In genomic region chr19:41663506-41664242, GRCm38 (mm10) we compare ENCODE assay signal across 12 mouse cellular contexts.
DNase-seq lines count a peak whose midpoint lies in the region; ATAC-seq and TF ChIP-seq lines count a peak whose summit lies in the region.
"Had no signal": no experiment of that assay in that cellular context is flagged by ENCODE, and none has a peak within 500 bp of the region (broad histone marks: within the 10 kb centered on the region; RNA-seq: fewer than 3 reads in every experiment).

No protein-coding gene starts in this region.

- H3K9ac ChIP-seq in forebrain, embryonic 11.5 days (ENCODE audit: low read length): peak overlapping the region; percentile 17; the same call in 1 of the 2 replicates
- no peak overlapping the region for H3K9ac ChIP-seq in midbrain, embryonic 12.5 days (replicated peaks)
- H3K9ac ChIP-seq: embryonic facial prominence, embryonic 13.5 days; intestine, embryonic 15.5 days; liver, embryonic 15.5 days had no signal

- H3K79me3 ChIP-seq in C2C12 (ENCODE audit: low read depth): no peaks in the 10 kb centered on the region

- peaks cover 57% of the 10 kb centered on the region for H3K4me1 ChIP-seq in E14TG2a.4 (replicated peaks; ENCODE audit: low read depth, low read length)
- peaks cover 11% of the 10 kb centered on the region for H3K4me1 ChIP-seq in forebrain, embryonic 11.5 days (replicated peaks; ENCODE audit: control insufficient read depth, insufficient read depth, low read length)
- peaks cover 40% of the 10 kb centered on the region for H3K4me1 ChIP-seq in midbrain, embryonic 12.5 days
- H3K4me1 ChIP-seq: intestine, embryonic 15.5 days; liver, embryonic 15.5 days had no signal

- 6% methylated on average over 13 of the region's 13 CpGs for WGBS in forebrain, embryonic 11.5 days
- WGBS in midbrain, embryonic 12.5 days: 4% methylated on average over 13 of the region's 13 CpGs

- no peaks in the 10 kb centered on the region for H3K36me3 ChIP-seq in C2C12 (ENCODE audit: control insufficient read depth, insufficient read depth)
- no peaks in the 10 kb centered on the region for H3K36me3 ChIP-seq in E14TG2a.4 (ENCODE audit: insufficient read depth, low read length)
- no peaks in the 10 kb centered on the region for H3K36me3 ChIP-seq in forebrain, embryonic 11.5 days (ENCODE audit: control insufficient read depth, insufficient read depth, low read length)
- no peaks in the 10 kb centered on the region for H3K36me3 ChIP-seq in midbrain, embryonic 12.5 days
- H3K36me3 ChIP-seq: embryonic facial prominence, embryonic 13.5 days; intestine, embryonic 15.5 days; liver, embryonic 15.5 days had no signal

- no peak overlapping the region for H3K27ac ChIP-seq in forebrain, embryonic 11.5 days (ENCODE audit: low read depth, low read length)
- peak overlapping the region; percentile 65 for H3K27ac ChIP-seq in midbrain, embryonic 12.5 days (replicated peaks)
- H3K27ac ChIP-seq: embryonic facial prominence, embryonic 13.5 days; intestine, embryonic 15.5 days; liver, embryonic 15.5 days had no signal

- no peak for ATAC-seq in forebrain, embryonic 11.5 days (replicated peaks; ENCODE audit: low FRiP score)
- ATAC-seq in midbrain, embryonic 12.5 days (ENCODE audit: low FRiP score, low read depth): peak; percentile 73
- no peak for ATAC-seq in CD4-positive, CD25-positive, alpha-beta regulatory T cell, adult 4 months
- ATAC-seq: intestine, embryonic 15.5 days had no signal

- H3K4me2 ChIP-seq in forebrain, embryonic 11.5 days (ENCODE audit: low read depth, low read length, severe bottlenecking): no peak overlapping the region
- no peak overlapping the region for H3K4me2 ChIP-seq in midbrain, embryonic 12.5 days (replicated peaks)
- H3K4me2 ChIP-seq: embryonic facial prominence, embryonic 13.5 days; intestine, embryonic 15.5 days; liver, embryonic 15.5 days had no signal

- no peak for DNase-seq in forebrain, embryonic 11.5 days (ENCODE audit: low spot score)
- no peak for DNase-seq in spleen, postnatal 10 days (ENCODE audit: low spot score in 2 of 2)
- no peak for DNase-seq in thymus, postnatal 36 days
- DNase-seq: cerebellum, adult 11 months; layer of hippocampus, adult 9-11 months had no signal

- no peaks in the 10 kb centered on the region for H3K79me2 ChIP-seq in C2C12 (ENCODE audit: control insufficient read depth, insufficient read depth)

- H3K4me3 ChIP-seq in C2C12 (ENCODE audit: insufficient read depth, poor library complexity, severe bottlenecking) (no peak overlapping the region), E14TG2a.4 (replicated peaks; ENCODE audit: low read length) (peak overlapping the region; percentile 32; the same call in 1 of the 2 replicates)
- H3K4me3 ChIP-seq in forebrain, embryonic 11.5 days (ENCODE audit: low read depth, low read length): no peak overlapping the region
- no peak overlapping the region for H3K4me3 ChIP-seq in midbrain, embryonic 12.5 days
- H3K4me3 ChIP-seq: embryonic facial prominence, embryonic 13.5 days; intestine, embryonic 15.5 days; liver, embryonic 15.5 days had no signal

- TF ChIP-seq CTCF in C2C12 (IDR thresholded peaks at IDR 0.05; ENCODE audit: control insufficient read depth, insufficient read depth, insufficient read length): no peak
- TF ChIP-seq CTCF in E14TG2a.4 (conservative IDR thresholded peaks at IDR 0.05; ENCODE audit: low read length): no peak

- no peak overlapping the region for H3ac ChIP-seq in C2C12 (ENCODE audit: control insufficient read depth, insufficient read length, low read depth)

- H3K27me3 ChIP-seq in C2C12 (ENCODE audit: control insufficient read depth, insufficient read depth, insufficient read length) (peaks cover 54% of the 10 kb centered on the region), E14TG2a.4 (ENCODE audit: insufficient read depth, low read length) (peaks cover 25% of the 10 kb centered on the region)
- H3K27me3 ChIP-seq in forebrain, embryonic 11.5 days (ENCODE audit: control insufficient read depth, insufficient read depth, low read length): peaks cover 3% of the 10 kb centered on the region; the same call in 1 of the 2 replicates
- H3K27me3 ChIP-seq in midbrain, embryonic 12.5 days: peaks cover 78% of the 10 kb centered on the region

- no peaks in the 10 kb centered on the region for H3K9me3 ChIP-seq in E14TG2a.4 (ENCODE audit: low read length)
- no peaks in the 10 kb centered on the region for H3K9me3 ChIP-seq in forebrain, embryonic 11.5 days (ENCODE audit: control insufficient read depth, low read length)
- no peaks in the 10 kb centered on the region for H3K9me3 ChIP-seq in midbrain, embryonic 12.5 days
- H3K9me3 ChIP-seq: embryonic facial prominence, embryonic 13.5 days; intestine, embryonic 15.5 days; liver, embryonic 15.5 days had no signal

TF ChIP-seq in C2C12, 6 proteins besides CTCF, POLR2A, EP300 and RAD21:
- peak; percentile 4 for TF ChIP-seq USF1 (IDR thresholded peaks at IDR 0.05; ENCODE audit: low read depth)
- no peak for TF ChIP-seq MYOG (IDR thresholded peaks at IDR 0.05; ENCODE audit: control insufficient read depth, extremely low read depth, insufficient read length)
- TF ChIP-seq CEBPB (IDR thresholded peaks at IDR 0.05; ENCODE audit: low read depth): no peak
